16 mouse cellular contexts compared by ENCODE assay signal in the genomic region with DNA sequence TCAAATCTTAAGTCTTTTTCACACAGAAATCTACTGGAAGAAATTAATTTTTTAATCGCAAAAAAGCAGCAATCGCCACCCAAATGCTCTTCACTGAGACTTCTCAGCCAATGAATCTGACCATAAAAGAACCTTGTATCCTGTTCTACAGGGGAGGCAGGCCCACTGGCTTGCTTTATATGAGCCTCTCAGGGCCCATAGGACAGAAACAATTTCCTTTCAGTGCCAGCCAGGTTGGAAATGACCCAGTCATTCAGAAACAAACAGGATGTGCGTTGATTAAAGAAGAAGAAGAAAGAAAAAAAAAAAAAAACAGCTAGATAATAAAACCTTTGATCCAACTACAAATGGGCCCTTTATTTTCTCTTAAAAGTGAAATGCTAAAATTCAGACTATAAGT.
A peak's percentile ranks its signal among the peaks of the same experiment; 100 is the strongest.
DNase-seq lines count a peak whose midpoint lies in the region; ATAC-seq and TF ChIP-seq lines count a peak whose summit lies in the region.
"Had no signal": no experiment of that assay in that cellular context is flagged by ENCODE, and none has a peak within 500 bp of the region (broad histone marks: within the 10 kb centered on the region; RNA-seq: fewer than 3 reads in every experiment).

No protein-coding gene starts in this region.

- DNase-seq in lung, embryonic 14.5 days = peak; percentile 19
- no peak for DNase-seq in lung, postnatal 0 days (ENCODE audit: low spot score)
- DNase-seq in liver = no peak
- no peak for DNase-seq in adrenal gland, postnatal 14 days
- no peak for DNase-seq in limb, embryonic 10.5 days (ENCODE audit: low spot score)
- DNase-seq: adrenal gland, adult 8-10 months; gastrocnemius, postnatal 36 days; kidney, postnatal 25 days; lung, postnatal 4 days; right cerebral cortex, postnatal 25 days had no signal

- H3K27me3 ChIP-seq in lung, embryonic 14.5 days (ENCODE audit: insufficient read depth, low read length) = no peaks in the 10 kb centered on the region
- no peaks in the 10 kb centered on the region for H3K27me3 ChIP-seq in lung, postnatal 0 days (replicated peaks; ENCODE audit: insufficient read depth, low read length)
- no peaks in the 10 kb centered on the region for H3K27me3 ChIP-seq in forebrain, embryonic 12.5 days
- H3K27me3 ChIP-seq in hindbrain, embryonic 13.5 days = no peaks in the 10 kb centered on the region
- no peaks in the 10 kb centered on the region for H3K27me3 ChIP-seq in neural tube, embryonic 13.5 days
- H3K27me3 ChIP-seq in limb, embryonic 10.5 days (ENCODE audit: low read depth, poor library complexity, severe bottlenecking) = no peaks in the 10 kb centered on the region
- H3K27me3 ChIP-seq: heart, embryonic 12.5 days; limb, embryonic 13.5 days had no signal

- H3K36me3 ChIP-seq in lung, embryonic 14.5 days (ENCODE audit: insufficient read depth) = no peaks in the 10 kb centered on the region
- H3K36me3 ChIP-seq in lung, postnatal 0 days (ENCODE audit: insufficient read depth, low read length) = no peaks in the 10 kb centered on the region
- H3K36me3 ChIP-seq in forebrain, embryonic 12.5 days (replicated peaks) = no peaks in the 10 kb centered on the region
- H3K36me3 ChIP-seq in hindbrain, embryonic 13.5 days = no peaks in the 10 kb centered on the region
- H3K36me3 ChIP-seq in neural tube, embryonic 13.5 days = no peaks in the 10 kb centered on the region
- no peaks in the 10 kb centered on the region for H3K36me3 ChIP-seq in limb, embryonic 10.5 days
- H3K36me3 ChIP-seq: G1E; heart, embryonic 12.5 days; limb, embryonic 13.5 days had no signal

- H3K4me3 ChIP-seq in lung, embryonic 14.5 days (ENCODE audit: low read depth, low read length) = no peak overlapping the region
- H3K4me3 ChIP-seq in lung, postnatal 0 days (ENCODE audit: low read depth, low read length) = no peak overlapping the region
- H3K4me3 ChIP-seq in forebrain, embryonic 12.5 days (replicated peaks) = no peak overlapping the region
- no peak overlapping the region for H3K4me3 ChIP-seq in hindbrain, embryonic 13.5 days
- H3K4me3 ChIP-seq in neural tube, embryonic 13.5 days = no peak overlapping the region
- H3K4me3 ChIP-seq in limb, embryonic 10.5 days = no peak overlapping the region
- H3K4me3 ChIP-seq: heart, embryonic 12.5 days; limb, embryonic 13.5 days had no signal

- 62% methylated on average over 3 of the region's 3 CpGs for WGBS in lung, embryonic 14.5 days
- WGBS in lung, postnatal 0 days = 58% methylated on average over 3 of the region's 3 CpGs
- 48% methylated on average over 3 of the region's 3 CpGs for WGBS in forebrain, embryonic 12.5 days
- 60% methylated on average over 3 of the region's 3 CpGs for WGBS in hindbrain, embryonic 13.5 days
- 22% methylated on average over 3 of the region's 3 CpGs for WGBS in neural tube, embryonic 13.5 days
- 64% methylated on average over 3 of the region's 3 CpGs for WGBS in limb, embryonic 10.5 days

- no peak overlapping the region for H3K27ac ChIP-seq in lung, embryonic 14.5 days (ENCODE audit: low read depth)
- no peak overlapping the region for H3K27ac ChIP-seq in lung, postnatal 0 days (ENCODE audit: low read length)
- peak overlapping the region; percentile 66; the same call in 1 of the 2 replicates for H3K27ac ChIP-seq in forebrain, embryonic 12.5 days
- peak overlapping the region; percentile 74 for H3K27ac ChIP-seq in hindbrain, embryonic 13.5 days
- peak overlapping the region; percentile 89 for H3K27ac ChIP-seq in neural tube, embryonic 13.5 days (replicated peaks)
- no peak overlapping the region for H3K27ac ChIP-seq in limb, embryonic 10.5 days
- H3K27ac ChIP-seq: limb, embryonic 13.5 days had no signal

- ATAC-seq in lung, embryonic 14.5 days (ENCODE audit: insufficient read depth) = no peak
- no peak for ATAC-seq in lung, postnatal 0 days
- ATAC-seq in forebrain, embryonic 12.5 days (ENCODE audit: low FRiP score) = no peak
- peak; percentile 58; the same call in 1 of the 2 replicates for ATAC-seq in hindbrain, embryonic 13.5 days (ENCODE audit: low FRiP score)
- ATAC-seq in neural tube, embryonic 13.5 days (ENCODE audit: low read depth) = peak; percentile 83

- H3K4me1 ChIP-seq in lung, embryonic 14.5 days (ENCODE audit: insufficient read depth) = no peaks in the 10 kb centered on the region
- H3K4me1 ChIP-seq in lung, postnatal 0 days (ENCODE audit: insufficient read depth, low read depth, low read length) = no peaks in the 10 kb centered on the region
- H3K4me1 ChIP-seq in forebrain, embryonic 12.5 days = peaks cover 12% of the 10 kb centered on the region
- peaks cover 18% of the 10 kb centered on the region for H3K4me1 ChIP-seq in hindbrain, embryonic 13.5 days (replicated peaks)
- peaks cover 30% of the 10 kb centered on the region for H3K4me1 ChIP-seq in neural tube, embryonic 13.5 days (replicated peaks)
- H3K4me1 ChIP-seq in limb, embryonic 10.5 days = peaks cover 14% of the 10 kb centered on the region

- H3K9me3 ChIP-seq in lung, embryonic 14.5 days (ENCODE audit: low read depth, low read length) = no peaks in the 10 kb centered on the region
- H3K9me3 ChIP-seq in lung, postnatal 0 days (ENCODE audit: low read length) = no peaks in the 10 kb centered on the region
- H3K9me3 ChIP-seq in forebrain, embryonic 12.5 days = no peaks in the 10 kb centered on the region
- no peaks in the 10 kb centered on the region for H3K9me3 ChIP-seq in hindbrain, embryonic 13.5 days
- H3K9me3 ChIP-seq in neural tube, embryonic 13.5 days = no peaks in the 10 kb centered on the region
- no peaks in the 10 kb centered on the region for H3K9me3 ChIP-seq in limb, embryonic 10.5 days (replicated peaks)
- H3K9me3 ChIP-seq: G1E; heart, embryonic 12.5 days; limb, embryonic 13.5 days had no signal

- H3K9ac ChIP-seq in lung, embryonic 14.5 days = no peak overlapping the region
- H3K9ac ChIP-seq in lung, postnatal 0 days (replicated peaks; ENCODE audit: low read depth) = no peak overlapping the region
- H3K9ac ChIP-seq in forebrain, embryonic 12.5 days = no peak overlapping the region
- no peak overlapping the region for H3K9ac ChIP-seq in hindbrain, embryonic 13.5 days
- H3K9ac ChIP-seq in neural tube, embryonic 13.5 days = no peak overlapping the region
- H3K9ac ChIP-seq: heart, embryonic 12.5 days; limb, embryonic 13.5 days had no signal

- no peak overlapping the region for H3K4me2 ChIP-seq in lung, embryonic 14.5 days
- no peak overlapping the region for H3K4me2 ChIP-seq in lung, postnatal 0 days (replicated peaks; ENCODE audit: low read depth, low read length)
- no peak overlapping the region for H3K4me2 ChIP-seq in forebrain, embryonic 12.5 days
- H3K4me2 ChIP-seq in hindbrain, embryonic 13.5 days = no peak overlapping the region
- H3K4me2 ChIP-seq in neural tube, embryonic 13.5 days = no peak overlapping the region
- H3K4me2 ChIP-seq: heart, embryonic 12.5 days; limb, embryonic 13.5 days had no signal

- no peak for TF ChIP-seq CTCF in lung, embryonic 14.5 days (IDR thresholded peaks at IDR 0.05; ENCODE audit: low read depth)
- TF ChIP-seq CTCF in lung, postnatal 0 days (IDR thresholded peaks at IDR 0.05) = no peak

- no peak for TF ChIP-seq EP300 in lung, postnatal 0 days (IDR thresholded peaks at IDR 0.05)

Comparison
In these comparisons a context has a peak if more than half of its experiments do, and no peak if none do; other contexts are left out.
1. ATAC-seq: peak in hindbrain, embryonic 13.5 days (single experiment) and neural tube, embryonic 13.5 days (single experiment); none in lung, embryonic 14.5 days (single experiment), lung, postnatal 0 days (single experiment) and forebrain, embryonic 12.5 days (single experiment).
2. H3K27ac ChIP-seq: peak in forebrain, embryonic 12.5 days (single experiment), hindbrain, embryonic 13.5 days (single experiment) and neural tube, embryonic 13.5 days (single experiment); none in lung, embryonic 14.5 days (single experiment), lung, postnatal 0 days (single experiment) and limb, embryonic 10.5 days (single experiment).